Mouse (Mus musculus) testis, adult 2 months (tissue): ENCODE measurements around the gene Babam2. TPM values are rescaled to one million over a fixed set of nuclear protein-coding genes. Genes with fewer than 3 reads are reported as not detected.

ENCODE experiments used
- H3K27ac ChIP-seq: fragments of 200-500 bp; 2 replicates; pipeline ENCODE4 v1.5.1; 2012; ENCODE audit warnings: low read depth, low read length; ENCODE audit not compliant: control insufficient read depth, insufficient read depth
- H3K27me3 ChIP-seq: fragments of 200-500 bp; 2 replicates; pipeline ENCODE4 v1.6.1; 2012; ENCODE audit warnings: mild to moderate bottlenecking, low read length, moderate library complexity; ENCODE audit not compliant: control insufficient read depth, insufficient read depth
- H3K36me3 ChIP-seq: fragments of 200-500 bp; 2 replicates; pipeline ENCODE4 v1.6.1; 2012; ENCODE audit warnings: mild to moderate bottlenecking, low read length; ENCODE audit not compliant: control insufficient read depth, insufficient read depth
- H3K4me1 ChIP-seq: fragments of 200-500 bp; 2 replicates; pipeline ENCODE4 v1.6.1; 2012; ENCODE audit warnings: low read length; ENCODE audit not compliant: control insufficient read depth, insufficient read depth
- H3K4me3 ChIP-seq: fragments of 200-500 bp; 2 replicates; pipeline ENCODE4 v1.5.1; 2012; ENCODE audit warnings: low read depth, mild to moderate bottlenecking, low read length, moderate library complexity, mixed read lengths; ENCODE audit not compliant: control insufficient read depth
- CTCF ChIP-seq: fragments of 200-500 bp; IDR thresholded peaks from 2 replicates; pipeline ENCODE4 v1.5.1; 2012; ENCODE audit warnings: low read depth, mild to moderate bottlenecking, inconsistent platforms, low read length, moderate library complexity; ENCODE audit not compliant: control insufficient read depth, insufficient read depth, insufficient replicate concordance
- POLR2A ChIP-seq: fragments of 200-500 bp; IDR thresholded peaks from 2 replicates; pipeline ENCODE4 v1.6.1; 2012; ENCODE audit warnings: low read depth, mild to moderate bottlenecking, inconsistent platforms, low read length, moderate library complexity; ENCODE audit not compliant: control insufficient read depth
- polyA plus RNA-seq: library from polyadenylated mRNA; depleted of rRNA; stranded (reverse); fragments of >200 nt; gene quantifications from 2 replicates; pipeline ENCODE4 v1.2.3, GENCODE M21; 2012

Gene Babam2
- polyA plus RNA-seq, 1 experiment = 38.5 TPM

DNA sequence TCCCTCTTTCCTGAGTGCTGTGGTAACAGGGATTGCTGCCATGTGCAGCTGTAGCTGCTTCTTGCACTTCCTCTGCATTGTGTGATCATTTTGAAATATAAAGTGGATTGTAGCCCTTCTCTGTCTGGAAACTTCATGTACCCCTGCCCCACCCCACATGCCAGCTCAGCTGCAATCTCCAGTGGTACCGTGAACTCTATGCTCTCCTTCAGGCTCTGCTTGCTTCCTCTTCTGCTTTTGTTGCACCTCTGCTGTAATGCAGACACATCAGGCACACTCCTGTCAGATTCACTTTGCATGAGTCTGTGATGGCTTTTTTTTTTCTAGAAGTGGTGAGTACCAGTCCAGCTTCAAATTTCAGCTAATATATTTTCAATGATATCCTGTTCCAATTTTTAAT lies 123.7 kb downstream of the Babam2 start:
- TF ChIP-seq CTCF = no peak
- no peak for TF ChIP-seq POLR2A
- H3K4me3 ChIP-seq = no peak overlapping the region
- no peaks in the 10 kb centered on the region for H3K36me3 ChIP-seq
- no peaks in the 10 kb centered on the region for H3K27me3 ChIP-seq
- H3K4me1 ChIP-seq = no peaks in the 10 kb centered on the region
- no peak overlapping the region for H3K27ac ChIP-seq

DNA sequence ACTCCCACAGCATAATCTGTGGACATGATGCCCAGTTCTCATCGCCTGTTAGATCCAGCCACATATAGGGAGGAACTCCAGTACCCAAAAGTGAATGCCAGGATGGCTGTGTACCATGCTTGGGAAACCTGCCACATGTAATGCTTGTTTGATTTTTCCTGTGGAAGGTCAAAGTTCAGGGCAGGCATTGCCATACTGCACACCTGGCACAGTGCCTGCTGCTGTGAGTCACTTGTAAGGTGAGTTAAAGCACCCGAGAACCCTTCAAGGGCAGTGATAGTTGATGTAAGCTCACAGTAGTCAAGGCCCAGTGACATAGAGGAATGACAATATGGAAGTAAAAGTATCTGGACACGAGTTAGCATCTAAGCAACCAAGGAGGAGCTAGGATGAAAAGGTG lies 126.2 kb downstream of the Babam2 start:
- H3K4me1 ChIP-seq = no peaks in the 10 kb centered on the region
- no peak overlapping the region for H3K4me3 ChIP-seq
- no peak for TF ChIP-seq CTCF
- no peaks in the 10 kb centered on the region for H3K36me3 ChIP-seq
- no peaks in the 10 kb centered on the region for H3K27me3 ChIP-seq
- H3K27ac ChIP-seq = no peak overlapping the region

DNA sequence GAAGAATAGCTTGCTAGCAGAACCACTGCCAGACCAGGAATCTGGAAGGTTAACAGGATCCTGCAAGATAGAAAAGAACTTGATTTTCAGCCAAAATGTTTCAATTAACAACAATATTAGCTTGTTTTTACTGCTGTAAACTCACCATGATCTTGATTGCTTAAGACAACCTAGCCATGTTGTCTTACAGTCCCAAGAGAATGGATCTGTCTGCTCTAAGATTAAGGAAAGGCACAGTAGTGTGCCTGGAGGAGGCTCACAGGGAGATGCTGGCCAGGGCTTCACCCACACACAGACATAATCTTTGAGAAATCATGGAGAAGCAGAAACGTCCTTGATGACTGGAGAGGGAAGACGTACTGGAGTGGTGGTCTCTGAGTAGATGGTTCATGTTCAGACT lies 126.6 kb downstream of the Babam2 start:
- H3K36me3 ChIP-seq = no peaks in the 10 kb centered on the region
- no peak for TF ChIP-seq CTCF
- no peak for TF ChIP-seq POLR2A

DNA sequence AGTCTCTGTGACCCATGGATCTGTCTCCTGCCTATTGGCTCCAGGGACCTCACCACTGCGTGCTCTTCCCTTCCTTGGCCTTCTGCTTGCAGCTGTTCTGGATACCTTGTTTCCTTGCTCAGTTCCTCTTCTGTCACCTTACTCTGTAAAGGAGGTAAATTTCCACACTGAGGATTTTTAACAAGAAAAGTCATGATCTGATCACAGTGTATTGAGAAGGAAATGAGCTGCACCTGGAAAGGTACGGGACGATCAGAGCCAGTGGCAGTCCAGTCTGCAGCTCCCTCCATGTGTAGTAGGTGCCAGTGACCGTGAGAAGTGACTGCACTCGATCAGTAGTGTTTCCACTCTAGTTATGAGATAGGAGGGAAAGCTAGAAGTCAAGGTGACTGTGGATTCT lies 129.8 kb downstream of the Babam2 start:
- Histone ChIP-seq H3K4me1 (no peaks in the 10 kb centered on the region), H3K27ac (no peak overlapping the region), H3K4me3 (no peak overlapping the region), H3K27me3 (no peaks in the 10 kb centered on the region), H3K36me3 (no peaks in the 10 kb centered on the region)
- TF ChIP-seq CTCF (no peak), POLR2A (no peak)

More for the DNA sequence above, 126.6 kb downstream of the Babam2 start:
- Histone ChIP-seq H3K27me3 (no peaks in the 10 kb centered on the region), H3K4me3 (no peak overlapping the region), H3K4me1 (no peaks in the 10 kb centered on the region), H3K27ac (no peak overlapping the region)

DNA sequence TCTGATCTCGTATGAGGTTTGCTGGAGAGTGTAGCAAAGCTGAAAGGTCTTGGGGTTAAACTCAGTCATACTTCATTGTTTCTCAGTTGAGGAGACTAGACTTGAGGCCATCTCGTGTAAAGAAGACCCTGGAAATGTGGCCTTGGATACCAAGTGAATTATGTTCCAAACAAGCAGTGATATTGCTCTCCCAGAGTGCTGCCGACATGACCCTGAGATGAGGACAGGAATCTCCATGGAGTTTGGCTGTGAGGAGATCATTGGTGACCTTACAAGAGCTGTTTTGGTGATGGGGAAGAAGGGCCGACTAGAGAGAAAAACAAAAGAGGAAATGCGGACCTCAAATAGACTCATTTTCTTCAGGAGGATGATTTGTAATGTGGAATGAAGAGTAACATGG lies 130.4 kb downstream of the Babam2 start:
- Histone ChIP-seq H3K27ac (no peak overlapping the region), H3K4me3 (no peak overlapping the region), H3K36me3 (no peaks in the 10 kb centered on the region), H3K27me3 (no peaks in the 10 kb centered on the region), H3K4me1 (no peaks in the 10 kb centered on the region)
- no peak for TF ChIP-seq CTCF

DNA sequence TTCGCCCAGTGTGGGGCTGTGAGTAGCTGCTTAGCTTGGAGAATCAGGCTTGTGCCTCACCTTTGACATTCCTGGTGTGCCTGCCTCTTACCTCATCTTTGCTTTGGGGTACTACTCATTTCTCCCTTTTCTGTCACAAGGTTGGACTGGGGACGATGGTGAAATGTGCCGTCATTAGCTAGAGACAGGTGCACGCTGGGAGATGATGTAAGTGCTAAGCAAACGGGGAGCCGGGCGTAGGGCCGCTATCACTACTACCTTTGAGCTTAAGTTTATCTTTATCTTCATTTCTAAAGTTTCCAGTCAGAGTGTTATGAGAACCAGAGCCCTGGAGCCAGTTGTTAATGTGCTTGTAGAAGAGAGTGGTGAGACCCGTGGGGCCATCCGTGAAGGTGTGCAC lies 131.3 kb downstream of the Babam2 start:
- no peak for TF ChIP-seq CTCF
- no peak for TF ChIP-seq POLR2A
- Histone ChIP-seq H3K27me3 (no peaks in the 10 kb centered on the region), H3K4me3 (no peak overlapping the region), H3K27ac (no peak overlapping the region), H3K4me1 (no peaks in the 10 kb centered on the region), H3K36me3 (no peaks in the 10 kb centered on the region)

DNA sequence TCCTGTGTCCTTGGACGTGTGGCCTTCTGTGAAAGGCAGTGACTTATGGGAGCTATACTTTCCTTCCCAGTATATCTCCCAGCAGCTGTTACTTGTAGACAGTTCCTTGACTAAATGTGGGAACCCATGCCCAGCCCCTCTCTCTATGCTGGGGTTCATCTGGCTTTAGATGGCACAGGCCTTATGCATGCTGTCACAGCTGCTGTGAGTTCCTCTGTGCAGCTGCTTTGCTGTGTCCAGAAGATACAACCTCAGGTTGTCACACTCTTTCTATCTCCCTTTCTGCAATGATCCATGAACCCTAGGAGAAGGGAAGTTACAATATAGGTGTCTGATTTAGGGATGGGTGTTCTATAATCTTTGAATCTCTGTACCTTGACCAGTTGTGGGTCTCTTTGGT lies 132.1 kb downstream of the Babam2 start:
- H3K27ac ChIP-seq = no peak overlapping the region
- no peak overlapping the region for H3K4me3 ChIP-seq

DNA sequence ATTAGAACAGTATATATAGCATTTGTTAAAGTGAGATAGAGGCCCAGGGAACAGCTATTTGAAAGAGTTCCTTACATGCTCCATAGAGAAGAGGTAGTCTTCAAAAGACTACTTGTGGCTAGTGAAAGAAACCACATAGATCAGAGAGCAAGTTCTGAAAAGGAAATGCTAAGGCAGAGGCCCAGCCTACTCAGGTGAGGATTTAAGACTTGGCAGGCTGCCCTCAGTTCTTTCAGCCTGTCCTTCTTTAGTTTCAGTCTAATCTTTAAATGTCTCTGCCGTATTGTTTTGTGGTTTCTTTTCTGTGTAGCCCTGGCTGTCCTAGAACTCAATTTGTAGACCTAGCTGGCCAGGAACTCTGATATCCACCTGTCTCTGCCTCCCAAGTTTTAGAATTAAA lies 134.1 kb downstream of the Babam2 start:
- Histone ChIP-seq H3K4me3 (no peak overlapping the region), H3K36me3 (no peaks in the 10 kb centered on the region), H3K4me1 (no peaks in the 10 kb centered on the region), H3K27ac (no peak overlapping the region), H3K27me3 (no peaks in the 10 kb centered on the region)
- TF ChIP-seq POLR2A = no peak
- TF ChIP-seq CTCF = no peak

More for the DNA sequence above, 132.1 kb downstream of the Babam2 start:
- H3K4me1 ChIP-seq = no peaks in the 10 kb centered on the region
- TF ChIP-seq POLR2A (no peak), CTCF (no peak)
- no peaks in the 10 kb centered on the region for H3K27me3 ChIP-seq
- no peaks in the 10 kb centered on the region for H3K36me3 ChIP-seq
